Mouse (Mus musculus) spleen, adult 2 months (tissue): ENCODE data around the gene Unc45a.

Experiments used
- CTCF ChIP-seq: fragments of 200-500 bp; IDR thresholded peaks from 2 replicates; pipeline ENCODE4 v1.5.1; 2011; ENCODE audit warnings: mild to moderate bottlenecking, inconsistent platforms; ENCODE audit not compliant: insufficient read depth, insufficient read length, insufficient replicate concordance; ENCODE audit errors: extremely low read depth
- POLR2A ChIP-seq: fragments of 200-500 bp; IDR thresholded peaks from 2 replicates; pipeline ENCODE4 v1.6.1; 2011; ENCODE audit warnings: low read depth, low read length, inconsistent platforms

GRCm38 (mm10) chr7:80368009-80368408 lies 27.2 kb upstream of the Unc45a start:
- TF ChIP-seq CTCF (no peak), POLR2A (no peak)
